Mouse (Mus musculus) adrenal gland, postnatal 36 days (tissue): ENCODE results near the gene Cfhr1. TPM values are rescaled to one million over a fixed set of nuclear protein-coding genes. Genes with fewer than 3 reads are reported as not detected.

Source experiments
- DNase-seq, 2 experiments: peaks; one replicate each; pipeline ENCODE4 v3.0.0; 2021; ENCODE audit warnings: mixed read lengths in 1 of 2
- long read RNA-seq, 2 experiments: library from polyadenylated mRNA; stranded (forward); transcript quantifications; one replicate each; pipeline ENCODE4 v2.0.0; 2021; ENCODE audit warnings: borderline sequencing depth in 2 of 2
- total RNA-seq, 2 experiments: library from RNA; stranded (reverse); gene quantifications; 2 replicates each; pipeline ENCODE4 v1.2.3; 2021

Cfhr1 gene
- total RNA-seq = not detected
- long read RNA-seq, experiment 1 = 0 reads
- long read RNA-seq, experiment 2 = 0 reads

DNA sequence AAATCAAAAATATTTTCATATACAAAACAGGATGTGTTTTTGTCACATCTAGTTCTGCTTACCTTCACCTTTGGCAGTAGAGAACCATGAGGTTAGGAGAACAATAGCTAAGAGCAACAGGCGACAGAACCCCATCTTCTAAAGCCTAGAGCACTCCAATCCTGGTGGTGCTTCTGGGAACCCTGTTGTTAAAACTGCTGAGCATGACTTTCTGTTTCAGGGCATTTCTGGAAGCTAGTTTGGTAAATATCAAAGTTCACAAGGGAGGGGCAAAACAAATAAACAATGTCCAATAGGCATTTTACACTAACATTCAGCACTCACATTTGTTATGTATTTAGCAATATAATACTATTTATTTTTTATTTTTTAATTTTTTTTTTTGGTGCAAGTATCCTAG is at the start of gene Cfhr1:
Gene Cfhr1 (minus strand): TSS at position 249 of the 400 bp plus-strand sequence.
- no peak for DNase-seq

DNA sequence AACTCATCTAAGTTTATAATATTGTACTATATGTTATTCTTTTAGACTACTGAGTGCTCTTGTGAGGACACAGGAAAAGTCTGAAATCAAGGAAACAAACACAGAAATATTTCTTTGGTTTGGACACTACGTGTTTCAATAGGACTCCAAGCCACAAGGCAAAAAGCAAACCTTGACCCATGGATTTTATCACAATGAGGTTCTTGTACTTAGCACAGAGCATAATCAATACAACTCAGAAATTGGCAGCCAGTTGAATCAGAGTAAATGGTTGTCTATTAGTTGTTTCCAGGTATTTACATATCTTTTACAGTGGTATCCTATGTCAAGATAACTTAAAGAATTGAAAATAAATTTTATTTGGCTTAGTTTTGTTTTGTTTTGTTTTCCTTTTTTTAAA is 8.8 kb downstream of the Cfhr1 start:
- DNase-seq = no peak

DNA sequence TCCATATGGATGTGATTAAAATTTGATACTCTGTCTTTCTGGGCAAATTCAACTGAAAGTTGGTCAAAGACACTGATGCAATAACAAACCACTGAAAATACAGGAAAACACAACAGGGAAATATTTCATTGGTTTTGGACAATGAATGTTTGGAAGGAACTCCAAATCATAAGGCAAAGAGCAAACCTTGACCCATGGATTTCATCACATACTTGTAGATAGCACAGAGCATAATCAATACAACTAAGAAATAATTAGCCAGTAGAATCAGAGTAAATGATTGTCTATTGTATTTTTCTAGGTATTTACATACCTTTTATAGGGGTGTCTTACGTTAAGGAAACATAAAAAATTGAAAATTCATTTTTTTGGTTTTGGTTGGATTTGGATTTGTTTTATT is 11.5 kb downstream of the Cfhr1 start:
- no peak for DNase-seq

DNA sequence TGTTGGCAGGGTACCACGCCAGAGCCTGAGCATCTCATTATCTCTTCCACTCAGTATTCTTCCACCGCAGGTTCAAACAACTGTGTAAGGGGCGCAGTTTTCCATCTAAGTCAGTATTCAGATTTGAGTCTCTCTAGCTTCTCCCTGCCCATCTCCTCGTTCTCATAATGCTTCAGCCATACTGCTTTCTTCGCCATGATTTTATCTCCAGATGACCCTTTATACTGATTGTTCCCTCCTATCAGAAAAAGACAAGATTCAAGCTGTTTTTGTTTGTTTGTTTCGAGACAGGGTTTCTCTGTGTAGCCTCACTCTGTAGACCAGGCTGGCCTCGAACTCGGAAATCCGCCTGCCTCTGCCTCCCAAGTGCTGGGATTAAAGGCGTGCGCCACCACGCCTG is 45.5 kb downstream of the Cfhr1 start:
- no peak for DNase-seq

DNA sequence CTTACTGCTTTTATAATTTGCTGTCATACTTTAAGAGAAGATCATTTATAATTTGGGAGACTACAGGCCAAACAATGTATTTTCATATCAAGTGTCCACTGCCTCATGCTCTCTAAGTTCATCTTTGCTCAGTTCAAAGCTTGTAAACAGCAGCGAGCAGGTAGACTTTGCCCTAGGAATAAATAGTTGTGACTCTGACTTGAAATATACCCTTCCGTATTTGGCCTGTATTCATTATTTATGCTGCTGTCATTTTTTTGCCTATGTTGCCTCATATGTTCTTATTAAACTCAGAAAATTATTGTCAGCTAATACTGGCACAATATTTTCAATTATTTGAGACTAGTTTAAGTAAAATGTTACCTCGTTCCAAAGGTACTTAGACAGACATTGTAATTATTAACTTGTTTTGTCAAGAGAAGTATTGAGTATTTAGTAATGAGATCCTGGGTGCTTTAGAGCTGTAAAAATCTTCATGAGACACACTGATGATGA is 58.8 kb downstream of the Cfhr1 start, which contains the start of gene F13b:
Gene F13b (plus strand): TSS at position 445 of the 495 bp plus-strand sequence.
- DNase-seq = no peak

DNA sequence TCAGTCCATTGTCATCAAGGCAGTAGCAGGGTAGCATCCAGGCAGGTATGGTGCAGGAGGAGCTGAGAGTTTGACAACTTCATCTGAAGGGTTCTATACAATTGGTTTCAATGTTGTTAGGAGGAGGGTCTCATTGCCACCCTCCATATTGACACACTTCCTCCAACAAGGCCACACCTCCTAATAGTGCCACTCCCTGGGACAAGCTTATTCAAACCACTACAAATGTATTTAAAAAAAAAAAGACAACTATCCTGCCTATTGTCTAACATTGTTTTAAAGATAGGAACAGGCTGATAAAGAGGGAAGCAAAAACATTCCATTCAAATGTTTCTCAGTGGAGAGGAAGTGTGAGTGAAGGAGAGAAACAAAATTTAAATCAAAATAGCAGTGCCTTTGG is 60.3 kb downstream of the Cfhr1 start:
- DNase-seq = no peak

Other genes with a start within 250 kb of the Cfhr1 start
- gene Crb1, start 183.2 kb downstream of the Cfhr1 start, total RNA-seq = not detected
- 10 to 100 TPM; 39.5 to 42.4 TPM for gene Zbtb41, start 138.0 kb downstream of the Cfhr1 start, total RNA-seq
- 1 to 10 TPM; 2.2 to 2.7 TPM for gene Aspm, start 105.5 kb downstream of the Cfhr1 start, total RNA-seq
- gene F13b, start 58.6 kb downstream of the Cfhr1 start, total RNA-seq = not detected
- gene Gm4788, start 221.0 kb upstream of the Cfhr1 start, total RNA-seq = under 1 TPM; 0.46 to 0.56 TPM